In the genomic region with DNA sequence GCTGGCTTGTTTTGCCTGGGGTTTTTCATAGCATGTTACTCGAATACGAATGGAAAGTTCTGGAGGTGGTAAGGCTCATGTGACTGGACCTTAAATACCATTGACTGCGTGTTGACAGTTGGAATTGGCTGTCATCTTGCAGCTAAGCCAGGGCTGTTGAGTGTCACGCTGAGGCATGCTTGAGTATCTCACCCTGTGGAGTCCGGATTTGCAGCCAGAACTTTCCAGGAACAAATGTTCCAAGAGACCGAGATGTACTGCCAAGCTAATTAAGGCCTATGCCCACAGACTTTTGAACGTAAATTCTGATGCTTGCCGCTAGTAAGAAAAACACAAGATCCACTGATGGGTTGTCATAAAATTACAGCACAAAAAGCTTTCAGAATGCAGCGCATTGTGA, we compare ENCODE assay signal across 13 mouse cellular contexts.
DNase-seq lines count a peak whose midpoint lies in the region; ATAC-seq and TF ChIP-seq lines count a peak whose summit lies in the region.
"Had no signal": no experiment of that assay in that cellular context is flagged by ENCODE, and none has a peak within 500 bp of the region (broad histone marks: within the 10 kb centered on the region; RNA-seq: fewer than 3 reads in every experiment).

No protein-coding gene starts in this region.

- no peak for TF ChIP-seq POLR2A in cerebellum, adult 2 months (IDR thresholded peaks at IDR 0.05; ENCODE audit: borderline replicate concordance, insufficient read depth, low read length)

- 16% methylated on average over 9 of the region's 9 CpGs for WGBS in cerebellum, adult 2 months
- 34% methylated on average over 9 of the region's 9 CpGs for WGBS in heart, embryonic 14.5 days

- no peaks in the 10 kb centered on the region; the same call in 1 of the 2 replicates for H3K27me3 ChIP-seq in cerebellum, adult 2 months (ENCODE audit: control insufficient read depth, insufficient read depth, low read length)
- H3K27me3 ChIP-seq in heart, embryonic 14.5 days (ENCODE audit: control insufficient read depth, insufficient read depth, low read length) = no peaks in the 10 kb centered on the region
- H3K27me3 ChIP-seq: embryonic facial prominence, embryonic 15.5 days; hindbrain, embryonic 15.5 days; limb, embryonic 12.5 days; neural tube, embryonic 12.5 days had no signal

- H3K4me1 ChIP-seq in cerebellum, adult 2 months (ENCODE audit: control insufficient read depth, insufficient read depth, low read length) = no peaks in the 10 kb centered on the region
- peaks cover 2 to 4% of the 10 kb centered on the region in 2 experiments; a peak in 3 of 4 replicates for H3K4me1 ChIP-seq in heart, embryonic 14.5 days (ENCODE audit: control insufficient read depth in 2 of 2, insufficient read depth in 2 of 2, low read length in 2 of 2)
- H3K4me1 ChIP-seq: embryonic facial prominence, embryonic 15.5 days; hindbrain, embryonic 15.5 days; limb, embryonic 12.5 days; neural tube, embryonic 12.5 days had no signal

- H3K27ac ChIP-seq in cerebellum, adult 2 months (ENCODE audit: insufficient read depth, low read length) = no peak overlapping the region
- peak overlapping the region; percentile 68 to 76; a peak in 3 of 4 replicates for H3K27ac ChIP-seq in heart, embryonic 14.5 days (replicated peaks in 1 of 2; ENCODE audit: control insufficient read depth in 1 of 2, insufficient read depth in 1 of 2, low read depth in 2 of 2, low read length in 2 of 2)
- H3K27ac ChIP-seq: embryonic facial prominence, embryonic 15.5 days; hindbrain, embryonic 15.5 days; limb, embryonic 12.5 days; macrophage; neural tube, embryonic 12.5 days had no signal

- ATAC-seq in heart, embryonic 14.5 days (ENCODE audit: insufficient number of reproducible peaks, insufficient read depth, low FRiP score, low read depth) = peak; percentile 86

- no peaks in the 10 kb centered on the region for H3K36me3 ChIP-seq in heart, embryonic 14.5 days (ENCODE audit: control insufficient read depth, insufficient read depth, low read length)
- H3K36me3 ChIP-seq: embryonic facial prominence, embryonic 15.5 days; hindbrain, embryonic 15.5 days; limb, embryonic 12.5 days; neural tube, embryonic 12.5 days had no signal

- DNase-seq in cerebellum, adult 2 months = peak; percentile 11 to 41
- DNase-seq in cerebellum, adult 9-11 months = no peak
- peak; percentile 67 for DNase-seq in brain, embryonic 18.5 days (ENCODE audit: low read depth, low spot score)
- DNase-seq in layer of hippocampus, postnatal 36 days = peak; percentile 51 to 61
- DNase-seq in urinary bladder, adult 2 months (ENCODE audit: low spot score) = no peak
- DNase-seq in kidney, adult 9 months = no peak
- no peak for DNase-seq in urinary bladder, adult 18-20 months (ENCODE audit: low spot score in 2 of 2)

- no peaks in the 10 kb centered on the region for H3K9me3 ChIP-seq in heart, embryonic 14.5 days (ENCODE audit: control insufficient read depth, low read length)
- H3K9me3 ChIP-seq: embryonic facial prominence, embryonic 15.5 days; hindbrain, embryonic 15.5 days; limb, embryonic 12.5 days; neural tube, embryonic 12.5 days had no signal

- no peak overlapping the region for H3K9ac ChIP-seq in heart, embryonic 14.5 days (ENCODE audit: low read length)
- H3K9ac ChIP-seq: embryonic facial prominence, embryonic 15.5 days; hindbrain, embryonic 15.5 days; limb, embryonic 12.5 days; neural tube, embryonic 12.5 days had no signal

- H3K4me3 ChIP-seq in cerebellum, adult 2 months (replicated peaks; ENCODE audit: insufficient read depth, low read depth, low read length) = no peak overlapping the region
- H3K4me3 ChIP-seq in heart, embryonic 14.5 days (ENCODE audit: control insufficient read depth in 1 of 2, insufficient read depth in 1 of 2, low read depth in 1 of 2, low read length in 2 of 2) = no peak overlapping the region
- H3K4me3 ChIP-seq: embryonic facial prominence, embryonic 15.5 days; hindbrain, embryonic 15.5 days; limb, embryonic 12.5 days; neural tube, embryonic 12.5 days had no signal

- no peak overlapping the region for H3K4me2 ChIP-seq in heart, embryonic 14.5 days (ENCODE audit: low read length)
- H3K4me2 ChIP-seq: embryonic facial prominence, embryonic 15.5 days; hindbrain, embryonic 15.5 days; limb, embryonic 12.5 days; neural tube, embryonic 12.5 days had no signal

- no peak for TF ChIP-seq CTCF in cerebellum, adult 2 months (IDR thresholded peaks at IDR 0.05; ENCODE audit: borderline replicate concordance, insufficient read depth, low read depth, low read length)

Comparison
In these comparisons a context has a peak if more than half of its experiments do, and no peak if none do; other contexts are left out.
1. DNase-seq: peak in cerebellum, adult 2 months (2 of 2), brain, embryonic 18.5 days (single experiment) and layer of hippocampus, postnatal 36 days (2 of 2); none in cerebellum, adult 9-11 months (single experiment), urinary bladder, adult 2 months (single experiment), kidney, adult 9 months (single experiment) and urinary bladder, adult 18-20 months (0 of 2).